Mouse (Mus musculus): ENCODE measurements around the gene Gm49322.

- no peak for TF ChIP-seq CTCF (IDR thresholded peaks at IDR 0.05; ENCODE audit: borderline replicate concordance, extremely low read depth, insufficient read depth, insufficient read length)
- TF ChIP-seq POLR2A (IDR thresholded peaks at IDR 0.05; ENCODE audit: borderline replicate concordance, extremely low read depth, insufficient read depth, insufficient read length, poor library complexity, severe bottlenecking): peak; percentile 96
Measured at GRCm38 (mm10) chr10:80622661-80623456, 17.0 kb downstream of the Gm49322 start, which contains the start of gene Csnk1g2.
